Mouse (Mus musculus) testis, adult 2 months (tissue): ENCODE results near the gene Akap13. TPM values are rescaled to one million over a fixed set of nuclear protein-coding genes. Genes with fewer than 3 reads are reported as not detected.
"Not testable (repeated sequence)": the region's sequence is repeated elsewhere in the genome, so short reads cannot be mapped to it uniquely, and the experiment has no call there.

Experiments
- H3K27ac ChIP-seq: fragments of 200-500 bp; 2 replicates; pipeline ENCODE4 v1.5.1; 2012; ENCODE audit warnings: low read depth, low read length; ENCODE audit not compliant: control insufficient read depth, insufficient read depth
- H3K27me3 ChIP-seq: fragments of 200-500 bp; 2 replicates; pipeline ENCODE4 v1.6.1; 2012; ENCODE audit warnings: mild to moderate bottlenecking, low read length, moderate library complexity; ENCODE audit not compliant: control insufficient read depth, insufficient read depth
- H3K36me3 ChIP-seq: fragments of 200-500 bp; 2 replicates; pipeline ENCODE4 v1.6.1; 2012; ENCODE audit warnings: mild to moderate bottlenecking, low read length; ENCODE audit not compliant: control insufficient read depth, insufficient read depth
- H3K4me1 ChIP-seq: fragments of 200-500 bp; 2 replicates; pipeline ENCODE4 v1.6.1; 2012; ENCODE audit warnings: low read length; ENCODE audit not compliant: control insufficient read depth, insufficient read depth
- H3K4me3 ChIP-seq: fragments of 200-500 bp; 2 replicates; pipeline ENCODE4 v1.5.1; 2012; ENCODE audit warnings: low read depth, mild to moderate bottlenecking, low read length, moderate library complexity, mixed read lengths; ENCODE audit not compliant: control insufficient read depth
- CTCF ChIP-seq: fragments of 200-500 bp; IDR thresholded peaks from 2 replicates; pipeline ENCODE4 v1.5.1; 2012; ENCODE audit warnings: low read depth, mild to moderate bottlenecking, inconsistent platforms, low read length, moderate library complexity; ENCODE audit not compliant: control insufficient read depth, insufficient read depth, insufficient replicate concordance
- POLR2A ChIP-seq: fragments of 200-500 bp; IDR thresholded peaks from 2 replicates; pipeline ENCODE4 v1.6.1; 2012; ENCODE audit warnings: low read depth, mild to moderate bottlenecking, inconsistent platforms, low read length, moderate library complexity; ENCODE audit not compliant: control insufficient read depth
- polyA plus RNA-seq: library from polyadenylated mRNA; depleted of rRNA; stranded (reverse); fragments of >200 nt; gene quantifications from 2 replicates; pipeline ENCODE4 v1.2.3, GENCODE M21; 2012

The Akap13 gene
- polyA plus RNA-seq, 1 experiment, result 4.1 TPM

- Histone ChIP-seq H3K27me3 (no peaks in the 10 kb centered on the region), H3K36me3 (no peaks in the 10 kb centered on the region; the same call in 1 of the 2 replicates), H3K4me3 (no peak overlapping the region), H3K4me1 (no peaks in the 10 kb centered on the region), H3K27ac (no peak overlapping the region)
- TF ChIP-seq POLR2A (no peak), CTCF (no peak)
Measured at GRCm38 (mm10) chr7:75730216-75730615, 274.9 kb downstream of the Akap13 start.

GRCm38 (mm10) chr7:75731951-75732350, 276.6 kb downstream of the Akap13 start:
- no peaks in the 10 kb centered on the region; the same call in 1 of the 2 replicates for H3K36me3 ChIP-seq
- peak overlapping the region; percentile 44 for H3K27ac ChIP-seq
- no peaks in the 10 kb centered on the region for H3K4me1 ChIP-seq
- H3K27me3 ChIP-seq, result no peaks in the 10 kb centered on the region
- TF ChIP-seq CTCF (no peak), POLR2A (no peak)
- no peak overlapping the region for H3K4me3 ChIP-seq

- Histone ChIP-seq H3K4me1 (no peaks in the 10 kb centered on the region), H3K27me3 (no peaks in the 10 kb centered on the region), H3K36me3 (no peaks in the 10 kb centered on the region; the same call in 1 of the 2 replicates), H3K4me3 (no peak overlapping the region), H3K27ac (no peak overlapping the region)
- TF ChIP-seq POLR2A, result no peak
- TF ChIP-seq CTCF, result no peak
Measured at GRCm38 (mm10) chr7:75733166-75733565, 277.8 kb downstream of the Akap13 start.

- no peaks in the 10 kb centered on the region for H3K27me3 ChIP-seq
- no peaks in the 10 kb centered on the region for H3K4me1 ChIP-seq
- H3K27ac ChIP-seq, result no peak overlapping the region
- no peak overlapping the region for H3K4me3 ChIP-seq
- H3K36me3 ChIP-seq, result no peaks in the 10 kb centered on the region; the same call in 1 of the 2 replicates
- no peak for TF ChIP-seq POLR2A
- TF ChIP-seq CTCF, result peak; percentile 83; the same call in 1 of the 2 replicates
Measured at GRCm38 (mm10) chr7:75739075-75739725, 283.9 kb downstream of the Akap13 start.

GRCm38 (mm10) chr7:75744528-75744927, 289.2 kb downstream of the Akap13 start:
- TF ChIP-seq POLR2A (no peak), CTCF (no peak)
- Histone ChIP-seq H3K27ac (no peak overlapping the region), H3K27me3 (no peaks in the 10 kb centered on the region), H3K4me3 (no peak overlapping the region), H3K4me1 (no peaks in the 10 kb centered on the region), H3K36me3 (no peaks in the 10 kb centered on the region; the same call in 1 of the 2 replicates)

GRCm38 (mm10) chr7:75744978-75745638, 289.8 kb downstream of the Akap13 start:
- no peaks in the 10 kb centered on the region for H3K27me3 ChIP-seq
- no peak overlapping the region for H3K4me3 ChIP-seq
- no peaks in the 10 kb centered on the region for H3K4me1 ChIP-seq
- no peaks in the 10 kb centered on the region; the same call in 1 of the 2 replicates for H3K36me3 ChIP-seq
- no peak overlapping the region for H3K27ac ChIP-seq
- TF ChIP-seq CTCF (no peak), POLR2A (no peak)

- not testable (repeated sequence) for H3K36me3 ChIP-seq, H3K27ac ChIP-seq, H3K27me3 ChIP-seq, H3K4me3 ChIP-seq, H3K4me1 ChIP-seq
Measured at GRCm38 (mm10) chr7:75745969-75746368, 290.6 kb downstream of the Akap13 start.
